Mouse (Mus musculus) left cerebral cortex, adult 2 months (tissue): ENCODE data around the gene Hat1. TPM values are rescaled to one million over a fixed set of nuclear protein-coding genes. Genes with fewer than 3 reads are reported as not detected.

ENCODE experiments used
- DNase-seq, 2 experiments: peaks; one replicate each; pipeline ENCODE4 v3.0.0; 2021 to 2022; ENCODE audit warnings: low spot score in 2 of 2, mixed read lengths in 1 of 2; ENCODE audit errors: extremely low spot score in 1 of 2
- H3K27ac ChIP-seq: fragments of 200-600 bp; 2 replicates; pipeline ENCODE4 v1.8.1; 2022
- H3K4me3 ChIP-seq: fragments of 200-600 bp; 2 replicates; pipeline ENCODE4 v1.8.1; 2022
- CTCF ChIP-seq: fragments of 200-600 bp; IDR thresholded peaks from 2 replicates; pipeline ENCODE4 v1.8.1; 2022; ENCODE audit warnings: antibody characterized with exemption, mild to moderate bottlenecking, moderate library complexity
- intact Hi-C: fragments of 180-260 bp; cut with DNase I; formaldehyde crosslinking; loops from one replicate; pipeline ENCODE4 v1.15.1; 2025
- long read RNA-seq, 2 experiments: library from polyadenylated mRNA; stranded (forward); transcript quantifications; one replicate each; pipeline ENCODE4 v2.0.0; 2021; ENCODE audit warnings: borderline mapping rate in 2 of 2
- total RNA-seq, 2 experiments: library from RNA; stranded (reverse); gene quantifications; 2 replicates each; pipeline ENCODE4 v1.2.3; 2021

The Hat1 gene
- 10 to 100 TPM; 16.0 to 18.3 TPM for total RNA-seq
- long read RNA-seq, experiment 1, transcript Hat1-201 (11 exons, 1,576 nt), result major isoform, 5 of 6 reads
- long read RNA-seq, experiment 1, partial matches to known transcripts, result 1 of 6 reads
- long read RNA-seq, experiment 1, other reads (novel, unspliced or antisense), result 0 of 6 reads
- long read RNA-seq, experiment 2, transcript Hat1-201 (11 exons, 1,576 nt), result major isoform, 7 of 8 reads
- long read RNA-seq, experiment 2, partial matches to known transcripts, result 0 of 8 reads
- long read RNA-seq, experiment 2, other reads (novel, unspliced or antisense), result 1 of 8 reads

DNA sequence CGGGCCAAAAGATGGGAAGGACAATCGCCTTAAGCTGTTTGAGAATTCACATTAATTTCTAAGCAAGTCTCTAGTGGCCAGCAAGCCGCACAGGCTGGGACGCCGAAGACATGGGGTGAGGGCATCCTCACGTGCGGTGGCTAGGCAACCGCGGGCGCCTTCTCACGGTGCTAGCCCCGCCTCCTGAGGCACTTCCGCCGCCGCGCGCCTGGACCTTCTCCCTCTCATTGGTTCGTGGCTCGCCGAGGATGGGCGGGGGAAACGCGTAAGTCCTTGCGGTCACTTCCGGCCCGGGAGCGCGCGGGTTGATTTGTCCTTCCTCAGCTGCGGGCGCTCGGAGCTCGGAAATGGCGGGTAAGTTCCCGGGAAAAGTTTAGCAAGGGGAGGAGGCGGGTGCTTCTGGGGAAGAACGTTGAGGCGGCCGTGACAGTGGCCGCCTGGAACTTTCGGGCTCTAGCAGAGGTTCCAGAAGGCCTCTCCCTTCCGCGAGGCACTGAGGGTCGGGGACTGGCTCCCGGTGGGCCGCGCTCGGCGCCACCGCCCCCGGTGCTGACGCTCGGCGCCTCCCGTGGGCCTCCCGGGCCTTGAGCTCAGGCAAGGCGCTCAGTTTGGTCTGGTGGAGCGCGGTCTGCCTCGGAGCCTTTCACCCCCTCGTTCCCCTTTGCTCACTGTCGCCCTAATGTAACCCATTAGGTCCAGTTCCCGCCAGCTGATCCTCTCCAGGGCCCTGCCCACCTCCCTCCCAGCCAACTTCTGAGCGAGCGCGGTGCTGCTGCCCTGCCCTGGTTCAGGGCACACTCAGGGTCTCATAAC is at the start of gene Hat1:
Hat1 (plus strand) TSS at position 8 of the 813 bp plus-strand sequence.
- H3K4me3 ChIP-seq, result peak within 1 kb of the TSS; percentile 77
- no peak within 1 kb of the TSS for H3K27ac ChIP-seq
- DNase-seq, result peak; percentile 94 to 95
- intact Hi-C loops, result loop anchor here (2.0 kb wide), 1 partner anchor 22 kb away; the partner anchor contains the start of gene Slc25a12
- no peak for TF ChIP-seq CTCF

DNA sequence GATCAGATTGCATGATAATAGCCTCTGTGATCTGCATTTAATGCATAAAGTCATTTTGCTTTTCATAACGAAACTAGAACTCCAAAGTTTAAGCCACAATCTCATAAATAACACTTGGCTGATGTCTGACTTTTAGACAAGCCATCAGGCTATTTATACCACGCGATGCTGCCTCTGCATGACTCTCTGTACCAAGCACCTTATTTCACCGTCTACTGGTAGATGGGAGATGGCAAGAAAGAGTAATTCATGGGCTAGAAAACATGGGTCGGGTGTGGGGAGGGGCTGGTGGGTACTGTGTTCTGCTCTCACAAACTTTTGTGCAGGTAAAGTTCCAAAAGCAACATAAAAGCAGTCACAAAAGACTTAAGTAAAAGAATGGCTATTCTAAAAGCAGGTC is 48.6 kb upstream of the Hat1 start:
- intact Hi-C loops, result no loop called here
- no peak for TF ChIP-seq CTCF
- Histone ChIP-seq H3K27ac (no peak overlapping the region), H3K4me3 (no peak overlapping the region)
- DNase-seq, result no peak

DNA sequence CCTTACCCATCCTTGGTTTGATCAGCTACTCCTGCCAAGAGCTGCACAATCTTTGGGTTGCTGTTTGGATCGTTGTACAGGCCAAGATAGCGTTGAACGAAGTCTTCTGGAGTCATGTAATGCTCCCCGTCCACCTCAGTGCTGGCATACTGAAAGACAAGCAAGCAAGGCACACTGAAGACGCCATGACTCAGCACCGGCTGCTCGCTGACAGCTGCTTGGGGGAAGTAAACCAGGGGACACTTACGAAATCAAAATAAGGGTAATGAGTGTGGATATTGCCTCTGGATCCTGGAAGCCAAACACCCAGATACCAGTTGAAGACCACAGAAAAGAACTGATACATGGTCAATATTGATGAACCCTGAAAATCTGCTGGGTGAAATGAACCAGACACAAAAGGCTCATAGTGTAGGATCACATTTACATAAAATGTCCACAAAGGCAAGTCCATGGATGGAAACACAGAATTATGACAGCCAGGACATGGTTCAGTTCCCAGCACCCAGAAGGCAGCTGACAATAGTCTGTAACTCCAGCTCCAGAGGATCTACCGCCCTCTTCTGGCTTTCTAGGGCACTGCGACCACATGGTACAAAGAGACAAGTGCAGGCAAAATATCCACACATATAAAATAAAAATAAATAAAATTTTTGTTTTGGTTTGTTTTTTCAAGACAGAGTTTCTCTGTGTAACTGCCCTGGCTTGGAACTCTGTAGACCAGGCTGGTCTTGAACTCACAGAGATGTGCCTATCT is 44.7 kb upstream of the Hat1 start:
- peak; percentile 23 for TF ChIP-seq CTCF
- intact Hi-C loops, result no loop called here
- Histone ChIP-seq H3K4me3 (no peak overlapping the region), H3K27ac (no peak overlapping the region)
- DNase-seq, result no peak

DNA sequence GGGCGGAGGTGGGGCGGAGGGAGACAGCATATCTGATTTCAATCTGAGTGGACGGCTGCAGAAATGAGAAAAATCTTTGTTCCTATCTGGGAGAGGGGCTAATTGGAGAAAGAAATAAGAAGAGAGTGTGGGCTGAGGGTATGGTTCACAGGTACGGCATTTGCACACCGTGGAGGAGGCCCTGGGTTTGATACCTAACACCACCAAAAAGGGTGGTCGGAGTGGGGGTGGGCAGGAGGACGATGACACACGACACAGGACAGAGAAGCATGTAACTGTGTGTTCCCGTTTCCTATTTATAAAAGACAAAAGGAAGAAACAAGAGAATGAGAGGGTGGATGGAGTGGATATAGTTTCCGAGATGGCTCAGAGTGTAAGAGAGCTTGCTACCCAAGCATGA is 41.6 kb upstream of the Hat1 start:
- intact Hi-C loops, result no loop called here
- no peak for DNase-seq
- no peak for TF ChIP-seq CTCF
- Histone ChIP-seq H3K4me3 (no peak overlapping the region), H3K27ac (no peak overlapping the region)

DNA sequence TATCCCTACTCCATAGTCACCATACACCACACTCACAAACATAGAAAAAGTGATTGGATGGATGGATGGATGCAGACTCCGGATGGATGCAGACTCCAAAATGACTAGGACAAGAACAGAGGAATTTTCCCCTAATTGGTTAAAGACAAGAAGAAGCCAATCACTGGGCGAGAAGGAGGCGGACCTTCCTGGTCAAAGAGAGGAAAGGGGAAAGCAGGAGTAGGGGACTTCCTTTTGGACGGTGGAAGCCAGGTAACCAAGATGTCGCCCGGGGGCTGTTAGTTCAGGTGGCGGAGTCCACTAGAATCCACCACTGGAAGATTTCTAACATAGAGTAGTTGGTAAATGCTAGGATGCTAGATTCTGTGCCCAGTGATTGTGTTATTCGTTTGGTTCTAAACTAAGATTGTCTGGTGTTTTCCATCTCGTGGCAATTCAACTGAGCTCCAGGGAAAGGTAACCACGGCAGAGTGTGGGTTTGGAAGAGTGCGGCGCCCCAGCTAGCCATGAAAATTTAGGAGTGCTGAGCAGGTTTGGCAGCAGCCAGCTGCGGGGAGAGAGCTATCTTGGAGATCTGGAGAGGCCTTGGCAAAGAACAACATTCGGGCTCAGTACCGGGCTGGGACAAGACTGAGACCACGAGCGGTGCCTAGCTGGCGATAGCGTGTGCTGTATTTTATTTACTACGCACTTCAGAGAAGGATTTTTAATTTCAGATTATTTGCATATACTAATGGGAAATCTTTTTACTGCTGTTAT is 40.8 kb upstream of the Hat1 start:
- intact Hi-C loops, result no loop called here
- TF ChIP-seq CTCF, result no peak
- no peak for DNase-seq
- Histone ChIP-seq H3K4me3 (no peak overlapping the region), H3K27ac (no peak overlapping the region)

DNA sequence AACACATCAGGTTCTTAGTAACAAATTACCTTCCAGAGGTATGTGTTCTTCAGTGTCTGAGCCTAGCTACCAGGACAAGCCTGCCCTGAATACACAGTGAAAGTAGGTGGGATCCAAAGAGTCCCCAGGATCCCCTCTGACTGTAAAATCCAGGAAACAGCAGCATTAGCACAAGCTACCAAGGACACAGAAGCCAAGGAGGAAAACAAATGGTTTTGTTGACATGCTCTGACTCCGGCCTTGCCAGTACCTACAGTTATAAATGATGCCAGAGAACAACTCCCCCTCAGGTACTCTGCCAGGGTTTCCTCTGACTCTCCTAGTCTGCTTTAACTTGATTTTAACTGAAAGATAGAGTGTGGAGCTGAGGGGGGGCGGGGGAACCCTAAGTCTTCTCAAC is 39.2 kb upstream of the Hat1 start:
- DNase-seq, result no peak
- TF ChIP-seq CTCF, result no peak
- Histone ChIP-seq H3K27ac (no peak overlapping the region), H3K4me3 (no peak overlapping the region)
- intact Hi-C loops, result no loop called here

DNA sequence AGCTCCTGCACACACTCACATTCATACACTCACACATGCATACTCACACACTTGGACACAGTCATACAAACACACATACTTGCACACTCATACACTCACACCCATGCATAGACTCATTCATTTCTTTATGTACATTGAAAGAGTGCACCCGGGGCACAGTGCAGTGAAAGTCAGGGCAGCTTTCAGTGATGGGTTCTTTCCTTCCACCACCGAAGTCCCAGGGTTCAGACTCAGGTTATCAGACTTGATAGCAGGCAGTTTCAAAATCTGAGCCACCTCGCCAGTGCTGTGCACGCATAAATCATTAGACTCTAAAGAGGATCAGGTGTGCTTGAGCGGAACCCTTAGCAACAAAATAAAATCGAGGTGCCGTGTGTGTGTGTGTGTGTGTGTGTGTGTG is 38.6 kb upstream of the Hat1 start:
- TF ChIP-seq CTCF, result no peak

DNA sequence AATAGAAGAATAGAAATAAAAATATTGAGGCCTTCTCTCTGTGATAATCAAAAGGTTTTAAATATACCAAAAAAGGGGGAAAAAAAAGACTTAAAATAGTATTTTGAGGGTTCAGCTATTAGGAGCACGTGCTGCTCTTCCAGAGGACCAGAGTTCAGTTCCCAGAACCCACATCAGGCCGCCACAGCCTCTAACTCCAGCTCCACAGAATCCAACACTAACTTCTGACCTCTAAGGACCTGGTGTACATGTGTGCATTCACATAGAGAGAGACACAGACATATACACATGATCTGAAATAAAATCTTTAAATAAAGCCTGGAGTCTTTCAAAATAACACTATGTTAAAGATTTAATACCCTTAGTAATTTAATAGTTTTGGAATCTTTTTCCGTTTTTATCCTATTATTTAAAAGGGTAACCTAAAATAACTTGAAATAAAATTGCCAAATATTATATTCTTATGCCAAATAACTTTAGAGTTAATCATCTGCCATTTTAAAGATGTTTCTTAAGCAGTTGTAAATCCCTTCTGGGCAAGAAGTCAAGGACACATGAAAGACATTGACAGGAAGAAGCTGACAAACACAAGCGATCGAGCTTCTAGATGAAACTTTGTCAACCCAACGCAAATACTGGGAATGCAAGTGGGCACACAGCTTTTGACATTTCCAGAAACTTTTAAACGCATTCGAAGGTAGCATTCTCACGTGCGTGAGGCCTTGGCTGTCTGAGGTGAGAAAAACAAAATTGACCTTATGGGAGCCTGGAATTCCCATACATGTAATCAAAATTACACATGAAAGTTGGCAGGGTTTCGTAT is 37.6 kb upstream of the Hat1 start:
- TF ChIP-seq CTCF, result no peak
- H3K27ac ChIP-seq, result no peak overlapping the region
- intact Hi-C loops, result no loop called here
- no peak for DNase-seq
- no peak overlapping the region for H3K4me3 ChIP-seq

More for the DNA sequence above, 38.6 kb upstream of the Hat1 start:
- no peak overlapping the region for H3K27ac ChIP-seq
- intact Hi-C loops, result no loop called here
- no peak overlapping the region for H3K4me3 ChIP-seq
- no peak for DNase-seq

DNA sequence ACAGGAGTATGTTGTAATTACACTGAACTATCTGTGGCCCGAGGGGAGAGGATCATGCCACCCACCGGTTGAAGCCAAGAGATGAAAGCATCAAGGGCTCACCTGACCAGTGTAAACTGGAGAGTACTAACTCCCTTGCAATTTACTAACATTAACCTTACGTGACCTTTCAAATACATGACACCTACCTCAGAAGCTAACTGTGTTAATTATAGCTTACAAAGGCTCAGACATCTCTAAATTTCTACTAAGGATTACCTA is 37.1 kb upstream of the Hat1 start:
- no peak overlapping the region for H3K27ac ChIP-seq
- no peak for DNase-seq
- intact Hi-C loops, result no loop called here
- no peak for TF ChIP-seq CTCF
- H3K4me3 ChIP-seq, result no peak overlapping the region

DNA sequence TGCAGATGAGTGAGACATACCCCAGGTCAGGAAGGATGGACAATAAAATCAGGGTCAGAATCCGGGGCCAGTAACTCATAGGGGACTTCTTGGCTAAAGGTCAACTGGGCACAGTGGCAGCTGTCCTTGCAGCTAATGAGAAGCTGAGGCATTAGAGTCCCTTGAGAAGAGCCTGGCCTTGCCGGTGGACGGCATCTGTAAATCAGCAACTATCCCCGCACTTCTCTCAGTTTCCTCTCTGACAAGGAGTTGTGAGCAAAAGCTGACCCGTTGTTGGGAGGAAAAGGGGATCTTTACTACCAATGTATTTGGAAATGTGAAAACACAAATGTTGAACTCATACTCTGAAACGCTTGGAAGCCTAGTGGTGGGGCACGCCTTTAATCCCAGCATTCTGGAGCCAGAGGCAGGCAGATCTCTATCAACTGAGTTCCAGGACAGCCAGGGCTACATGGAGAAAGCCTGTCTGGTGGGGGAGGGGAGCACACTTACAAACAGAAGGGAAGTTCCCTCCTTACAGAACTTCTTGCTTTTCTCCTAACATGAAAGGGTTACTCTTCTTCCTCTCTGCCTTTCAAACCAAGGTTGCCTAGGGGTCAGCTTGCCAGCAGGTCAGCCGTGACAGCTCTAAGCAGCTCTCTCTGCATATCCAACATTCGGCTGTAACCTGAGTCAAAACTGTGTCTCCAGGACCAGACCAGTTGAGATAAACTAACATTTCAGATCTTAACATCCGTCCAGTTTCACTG is 35.3 kb upstream of the Hat1 start:
- intact Hi-C loops, result no loop called here
- TF ChIP-seq CTCF, result no peak
- Histone ChIP-seq H3K4me3 (no peak overlapping the region), H3K27ac (no peak overlapping the region)
- DNase-seq, result no peak
